Mouse (Mus musculus): ENCODE results near the gene Skap2.

- TF ChIP-seq POLR2A (IDR thresholded peaks at IDR 0.05; ENCODE audit: low read depth, low read length) (no peak), CTCF (IDR thresholded peaks at IDR 0.05; ENCODE audit: borderline replicate concordance, insufficient read depth, low read length) (no peak)
Measured at GRCm38 (mm10) chr6:51958992-51959391, 53.4 kb downstream of the Skap2 start.

All from embryonic fibroblast, embryonic 13.5 days (primary cell).